Mouse (Mus musculus) WW6 (cell line): ENCODE measurements at regions not wholly inside any gene's neighbourhood (a gene's known extent, or its start where the extent isn't known, plus 50 kb on each side); places are given as distances from the start of the nearest gene placed in this dataset.

ENCODE experiments used
- DNase-seq: peaks from one replicate; pipeline ENCODE4 v3.0.0-alpha.2; 2013; ENCODE audit warnings: low read depth, low spot score

- no peak for DNase-seq
Observed at GRCm38 (mm10) chr11:112407681-112408080, 374.3 kb upstream of the Sox9 start.

- no peak for DNase-seq
Observed at GRCm38 (mm10) chr11:112412434-112412833, 369.6 kb upstream of the Sox9 start.

GRCm38 (mm10) chr11:112442639-112443038, 339.4 kb upstream of the Sox9 start:
- no peak for DNase-seq

DNA sequence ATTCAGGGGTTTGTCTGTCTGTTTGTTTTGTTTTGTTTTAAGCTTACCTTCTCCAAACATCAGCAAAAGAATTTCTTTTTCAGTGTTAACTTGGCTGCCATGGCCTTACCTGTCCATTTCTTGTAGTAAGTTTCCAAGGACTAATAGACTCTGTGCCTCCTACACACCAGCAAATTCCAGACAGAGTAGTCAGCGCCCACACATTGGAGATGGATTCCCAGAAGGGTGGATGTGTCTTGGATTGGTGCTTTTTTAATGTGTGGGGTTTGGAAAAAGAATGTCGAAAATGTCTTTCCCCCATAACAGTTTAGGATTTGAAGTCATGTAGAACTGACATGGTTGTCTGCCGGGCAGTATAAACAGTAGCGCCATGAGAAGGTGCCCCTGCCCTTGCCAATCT, 338.1 kb upstream of the Sox9 start:
- no peak for DNase-seq

- no peak for DNase-seq
Observed at GRCm38 (mm10) chr11:112449632-112450031, 332.4 kb upstream of the Sox9 start.

GRCm38 (mm10) chr11:112450227-112450626, 331.8 kb upstream of the Sox9 start:
- no peak for DNase-seq

GRCm38 (mm10) chr11:112458075-112458474, 323.9 kb upstream of the Sox9 start:
- no peak for DNase-seq

DNA sequence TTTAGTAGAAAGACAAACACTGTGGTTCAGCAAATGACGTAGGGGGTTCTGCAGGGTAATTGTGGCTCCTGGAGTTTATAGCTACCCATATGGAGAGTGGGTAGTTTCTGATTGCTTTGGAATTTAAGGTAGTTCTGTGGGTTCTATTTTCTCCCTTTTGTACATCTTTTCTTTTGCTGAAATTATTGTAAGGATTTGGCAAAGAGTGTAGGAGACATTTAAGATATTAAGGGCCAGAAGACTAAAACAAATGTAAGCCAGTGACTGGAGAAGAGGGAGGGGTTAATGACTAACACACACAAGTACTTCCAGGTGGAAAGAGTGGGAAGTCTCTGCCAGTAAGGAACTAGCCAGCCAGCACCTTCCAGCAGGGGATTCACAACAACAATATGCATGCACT, 318.9 kb upstream of the Sox9 start:
- DNase-seq, result no peak

- no peak for DNase-seq
Observed at GRCm38 (mm10) chr11:112464386-112464785, 317.6 kb upstream of the Sox9 start.

- DNase-seq, result no peak
Observed at GRCm38 (mm10) chr11:112470336-112470735, 311.7 kb upstream of the Sox9 start.

DNA sequence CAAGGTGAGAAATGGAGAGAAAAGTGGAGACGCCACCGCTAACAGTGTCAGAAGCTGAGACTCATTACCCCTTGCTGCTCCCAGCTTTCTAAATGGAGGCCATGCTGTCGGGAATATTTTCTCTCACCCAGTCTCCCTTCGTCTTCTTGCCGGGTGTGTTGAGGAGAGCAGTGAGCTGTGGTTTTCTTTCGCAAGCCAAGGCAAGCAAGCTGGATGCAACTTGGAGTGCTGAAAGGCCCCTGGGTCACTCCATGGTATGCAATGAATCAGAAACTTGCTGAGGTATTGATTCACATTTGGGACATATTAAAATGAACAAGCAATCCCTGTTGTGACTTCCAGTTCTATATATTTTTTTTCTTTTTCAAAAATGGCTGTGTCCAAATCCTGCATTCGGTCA, 308.8 kb upstream of the Sox9 start:
- no peak for DNase-seq

DNA sequence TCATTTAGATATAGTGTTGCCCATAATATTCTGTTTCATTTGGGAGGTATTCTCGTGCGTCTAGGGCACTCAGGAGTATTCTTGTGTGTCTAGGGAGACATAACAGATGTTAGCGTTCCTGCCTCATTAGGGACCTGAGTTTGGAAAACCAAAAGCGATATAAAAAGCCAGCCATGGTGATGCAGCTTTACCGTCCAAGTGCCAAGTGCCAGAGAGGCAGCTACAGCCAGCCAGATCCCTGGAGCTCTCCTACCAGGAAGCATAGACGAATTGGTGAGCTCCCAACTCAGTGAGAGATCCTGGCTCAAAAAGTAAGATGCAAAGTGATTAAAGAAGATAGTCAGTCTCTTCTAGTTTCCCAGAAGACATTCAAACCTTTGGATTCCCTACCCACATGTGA, 308.3 kb upstream of the Sox9 start:
- DNase-seq, result no peak

GRCm38 (mm10) chr11:112480360-112480759, 301.7 kb upstream of the Sox9 start:
- no peak for DNase-seq

GRCm38 (mm10) chr11:112501781-112502180, 280.2 kb upstream of the Sox9 start:
- DNase-seq, result peak; percentile 81

GRCm38 (mm10) chr11:112519076-112519475, 262.9 kb upstream of the Sox9 start:
- no peak for DNase-seq

DNA sequence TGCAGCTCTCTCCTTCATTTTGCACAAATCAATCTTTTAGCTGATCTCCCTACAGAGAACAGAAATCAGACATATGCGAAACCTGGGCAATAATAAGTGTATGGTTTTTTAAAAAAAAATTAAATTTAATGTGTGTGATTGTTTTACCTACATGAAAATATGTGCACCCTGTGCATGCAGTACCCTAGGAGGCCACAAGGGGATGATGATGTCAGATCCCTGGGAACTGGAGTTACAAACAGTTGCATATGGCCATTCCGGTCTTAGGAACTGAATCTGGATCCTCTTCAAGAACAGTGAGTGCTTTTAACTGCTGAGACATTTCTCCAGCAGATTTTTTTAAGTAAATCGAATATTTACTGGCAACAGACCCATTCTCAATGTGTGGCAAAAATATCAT, 257.0 kb upstream of the Sox9 start:
- DNase-seq, result no peak

- DNase-seq, result no peak
Observed at GRCm38 (mm10) chr11:112542573-112542972, 239.5 kb upstream of the Sox9 start.

- no peak for DNase-seq
Observed at GRCm38 (mm10) chr11:112543473-112543872, 238.6 kb upstream of the Sox9 start.

GRCm38 (mm10) chr11:112545231-112546010, 236.6 kb upstream of the Sox9 start:
- DNase-seq, result no peak

DNA sequence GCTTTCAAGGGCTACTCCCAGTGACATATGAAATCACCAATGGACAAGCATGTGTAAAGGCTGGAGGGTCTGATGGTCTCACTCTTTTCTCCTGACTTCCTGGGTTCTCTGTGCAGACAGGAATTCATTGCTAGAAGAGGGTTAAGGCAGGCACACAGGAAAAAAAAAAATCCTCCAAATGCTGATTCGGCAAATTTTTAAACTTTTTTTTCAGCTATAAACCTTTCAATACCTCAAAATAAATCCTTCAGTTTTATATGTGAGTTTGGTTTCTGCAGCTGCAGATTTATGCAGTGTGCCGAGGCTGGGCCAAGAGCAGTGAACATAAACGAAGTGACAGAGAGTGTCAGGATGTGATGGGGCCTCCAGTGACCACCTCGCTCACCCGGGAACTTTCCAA, 235.9 kb upstream of the Sox9 start:
- no peak for DNase-seq

GRCm38 (mm10) chr11:112552838-112553237, 229.2 kb upstream of the Sox9 start:
- no peak for DNase-seq

GRCm38 (mm10) chr11:112563027-112563426, 219.0 kb upstream of the Sox9 start:
- no peak for DNase-seq

DNA sequence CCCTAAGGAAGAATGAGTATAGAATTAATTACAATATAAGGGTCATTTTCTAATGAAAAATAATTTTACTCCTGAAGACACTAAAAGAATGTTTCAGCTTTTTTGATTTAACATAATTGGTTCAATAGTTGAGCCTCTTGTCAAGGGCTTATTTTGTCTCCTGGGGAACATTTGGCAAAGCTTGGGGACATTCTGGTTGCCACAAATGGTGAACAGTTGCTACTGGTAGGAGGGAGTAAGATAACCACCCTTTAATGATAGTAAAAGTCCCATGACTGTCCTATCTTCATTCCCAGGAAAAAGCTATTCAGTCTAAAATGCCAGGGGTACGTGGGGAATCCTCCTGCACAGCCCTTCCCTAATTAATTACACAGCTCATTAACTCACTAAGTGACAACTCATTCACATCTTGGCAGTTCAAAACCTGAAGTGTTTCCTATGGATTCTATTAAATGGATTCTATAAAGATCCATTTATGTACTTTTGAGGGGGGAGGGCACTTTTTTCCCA, 217.3 kb upstream of the Sox9 start:
- DNase-seq, result no peak

DNA sequence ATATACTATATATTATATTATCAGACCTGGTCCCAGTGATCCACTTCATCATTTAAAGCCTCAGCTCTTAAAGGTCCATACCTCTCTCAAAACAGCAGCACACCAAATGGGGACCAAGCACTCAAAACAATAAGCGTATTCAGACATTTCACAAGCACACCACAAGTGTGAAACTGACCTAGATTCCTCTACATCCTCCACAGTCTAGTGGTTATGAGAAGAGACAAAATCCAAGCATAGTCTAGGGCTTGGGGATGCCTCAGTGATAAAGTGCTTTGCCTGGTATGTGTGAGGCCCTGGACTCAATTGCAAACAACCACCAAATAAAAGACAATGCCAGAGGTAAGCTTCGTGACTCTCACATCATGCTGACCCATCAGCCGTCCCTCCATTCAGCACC, 216.0 kb upstream of the Sox9 start:
- no peak for DNase-seq
